Mouse (Mus musculus): ENCODE data around the gene Slc25a34. TPM values are rescaled to one million over a fixed set of nuclear protein-coding genes. Genes with fewer than 3 reads are reported as not detected.
A peak's percentile ranks its signal among the peaks of the same experiment; 100 is the strongest.

Gene Slc25a34
- polyA plus RNA-seq, 1 experiment, result 3.9 TPM

DNA sequence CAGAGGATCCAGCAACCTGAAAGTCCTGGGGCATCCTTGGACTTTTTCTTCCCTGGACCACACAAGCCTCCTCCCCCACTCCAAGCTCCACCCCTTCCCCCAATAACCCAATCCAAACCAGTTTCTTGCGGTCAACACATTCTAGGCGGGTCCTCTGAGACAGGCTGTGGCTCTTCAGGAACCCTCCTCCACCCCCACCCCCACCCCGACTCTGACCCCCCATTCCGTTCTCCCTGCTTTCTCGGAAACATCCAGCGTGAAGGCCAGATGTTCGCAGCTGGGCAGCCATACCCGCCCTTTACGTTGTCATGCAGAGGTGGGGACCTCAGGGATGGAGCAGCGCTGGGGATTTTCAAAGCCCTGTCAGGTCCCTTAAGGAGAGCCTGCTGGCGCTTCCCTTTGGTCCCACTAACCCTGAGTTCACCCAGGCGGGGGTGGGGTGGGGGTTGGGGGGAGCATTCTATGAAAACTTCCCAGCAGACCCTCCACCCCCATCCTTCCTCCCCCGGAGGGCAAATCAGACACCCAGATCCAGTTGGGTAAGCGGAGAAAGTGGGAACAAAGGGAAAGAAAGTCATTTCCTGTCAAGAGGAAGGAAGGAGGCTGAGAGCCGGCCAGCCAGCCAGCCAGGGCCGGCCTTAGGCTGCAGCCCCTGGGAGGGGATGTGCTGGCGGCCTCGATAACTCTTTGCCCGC is 25.3 kb downstream of the Slc25a34 start:
- Histone ChIP-seq H3K4me1 (ENCODE audit: control insufficient read depth, insufficient read depth, low read length) (peaks cover 10% of the 10 kb centered on the region), H3K4me3 (replicated peaks; ENCODE audit: extremely low read depth, low read depth, low read length) (peak overlapping the region; percentile 42)
- WGBS, result 3% methylated on average over 19 of the region's 19 CpGs
- DNase-seq, result no peak
- TF ChIP-seq CTCF (IDR thresholded peaks at IDR 0.05; ENCODE audit: insufficient read depth, low read length) (no peak), POLR2A (IDR thresholded peaks at IDR 0.05; ENCODE audit: borderline replicate concordance, extremely low read depth, low read depth, low read length) (0 out of 2 replicates have a peak, but pooled peaks have one; percentile 2)

DNA sequence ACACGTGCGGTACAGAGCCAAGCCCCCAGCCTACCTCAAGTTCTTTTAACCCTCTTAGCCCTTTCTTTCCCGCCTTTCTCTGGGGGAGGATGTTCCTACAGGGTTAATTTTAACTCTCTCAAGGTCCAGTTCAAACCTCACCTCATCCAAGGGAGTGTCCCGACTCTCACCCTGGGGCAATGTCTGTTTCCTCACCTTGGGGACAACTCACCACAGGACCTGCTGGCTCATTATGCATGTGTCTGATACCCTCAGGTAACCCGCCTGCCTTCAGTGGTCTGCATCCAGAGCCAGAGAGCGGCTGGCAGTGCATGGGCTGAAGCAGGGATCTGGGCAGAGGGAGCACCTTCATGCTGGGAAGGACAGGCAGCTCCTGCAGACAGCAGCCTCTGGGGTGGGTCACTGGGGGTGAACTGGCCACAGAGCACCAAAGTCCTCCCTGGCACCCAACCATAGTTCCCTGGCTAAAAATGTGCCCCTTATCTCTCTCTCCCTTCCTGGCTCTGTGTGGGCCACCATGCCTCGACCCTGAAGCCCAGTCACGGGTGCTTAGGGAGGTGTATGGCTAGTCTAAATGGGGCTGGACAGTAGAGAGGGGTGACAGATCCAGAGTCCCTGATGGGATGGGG is 26.8 kb downstream of the Slc25a34 start:
- DNase-seq, result no peak

DNA sequence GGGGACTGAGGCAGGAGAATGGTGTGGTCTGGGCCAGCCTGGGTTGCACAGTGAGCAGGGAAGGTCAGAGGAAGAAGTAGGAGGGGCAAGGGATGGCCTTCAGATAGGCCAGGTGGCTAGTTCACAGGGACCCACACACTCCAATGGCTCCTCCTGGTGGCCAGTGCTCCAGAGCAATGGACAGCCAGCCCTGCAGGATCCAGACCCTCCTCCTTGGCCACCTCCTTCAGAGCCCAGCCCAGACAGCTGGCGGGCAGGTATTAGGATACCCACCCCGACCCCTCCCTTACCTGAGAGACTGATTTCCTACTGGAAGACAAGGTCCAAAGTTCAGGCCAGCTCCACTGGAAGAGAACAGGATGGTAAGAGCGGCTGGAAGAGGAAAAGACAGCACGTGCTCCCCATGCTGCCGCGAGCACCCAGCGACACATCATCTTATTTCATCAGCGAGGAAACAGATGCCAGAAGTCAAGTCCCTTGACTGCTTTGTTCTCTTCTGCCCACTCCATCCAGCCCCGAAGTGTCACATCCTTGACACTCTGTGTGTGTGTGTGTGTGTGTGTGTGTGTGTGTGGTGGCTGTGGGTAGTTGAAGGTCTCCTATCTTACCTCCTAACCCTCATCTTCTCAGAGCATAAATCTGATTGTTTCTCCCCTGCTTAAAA is 27.9 kb downstream of the Slc25a34 start:
- DNase-seq, result no peak
- H3K4me1 ChIP-seq (ENCODE audit: control insufficient read depth, insufficient read depth, low read length), result no peaks in the 10 kb centered on the region; the same call in 1 of the 2 replicates
- 68% methylated on average over 9 of the region's 9 CpGs for WGBS
- H3K4me3 ChIP-seq (replicated peaks; ENCODE audit: extremely low read depth, low read depth, low read length), result no peak overlapping the region
- TF ChIP-seq POLR2A (IDR thresholded peaks at IDR 0.05; ENCODE audit: borderline replicate concordance, extremely low read depth, low read depth, low read length) (no peak), CTCF (IDR thresholded peaks at IDR 0.05; ENCODE audit: insufficient read depth, low read length) (peak; percentile 34; the same call in 1 of the 2 replicates)

More for the DNA sequence above, 26.8 kb downstream of the Slc25a34 start:
- TF ChIP-seq CTCF (IDR thresholded peaks at IDR 0.05; ENCODE audit: insufficient read depth, low read length) (no peak), POLR2A (IDR thresholded peaks at IDR 0.05; ENCODE audit: borderline replicate concordance, extremely low read depth, low read depth, low read length) (no peak)
- Histone ChIP-seq H3K4me3 (replicated peaks; ENCODE audit: extremely low read depth, low read depth, low read length) (no peak overlapping the region), H3K4me1 (ENCODE audit: control insufficient read depth, insufficient read depth, low read length) (peaks cover 4% of the 10 kb centered on the region)
- WGBS, result 86% methylated on average over 8 of the region's 8 CpGs

DNA sequence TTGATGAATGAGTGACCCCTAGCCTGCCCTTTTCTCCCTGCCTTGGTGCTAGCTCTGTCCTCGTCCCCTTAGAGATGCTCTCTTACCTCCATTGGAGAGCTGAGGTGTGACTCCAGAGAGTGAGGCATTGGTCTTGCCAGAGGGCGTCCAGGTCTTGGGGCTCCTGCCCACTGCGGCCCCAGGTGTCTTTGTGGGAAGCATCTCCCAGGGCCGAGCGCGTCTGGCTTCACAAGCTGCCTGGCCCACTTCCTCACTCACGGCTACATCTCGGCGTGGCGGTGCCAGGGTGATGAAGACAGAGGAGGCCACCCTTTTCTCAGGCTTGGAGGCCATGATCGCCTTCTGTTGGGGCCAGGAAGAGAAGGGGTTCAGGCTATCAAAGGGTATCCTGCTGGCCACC is 28.5 kb downstream of the Slc25a34 start:
- WGBS, result 92% methylated on average over 11 of the region's 11 CpGs
- H3K4me3 ChIP-seq (replicated peaks; ENCODE audit: extremely low read depth, low read depth, low read length), result no peak overlapping the region
- no peak for DNase-seq
- no peaks in the 10 kb centered on the region; the same call in 1 of the 2 replicates for H3K4me1 ChIP-seq (ENCODE audit: control insufficient read depth, insufficient read depth, low read length)
- TF ChIP-seq POLR2A (IDR thresholded peaks at IDR 0.05; ENCODE audit: borderline replicate concordance, extremely low read depth, low read depth, low read length) (no peak), CTCF (IDR thresholded peaks at IDR 0.05; ENCODE audit: insufficient read depth, low read length) (no peak)

DNA sequence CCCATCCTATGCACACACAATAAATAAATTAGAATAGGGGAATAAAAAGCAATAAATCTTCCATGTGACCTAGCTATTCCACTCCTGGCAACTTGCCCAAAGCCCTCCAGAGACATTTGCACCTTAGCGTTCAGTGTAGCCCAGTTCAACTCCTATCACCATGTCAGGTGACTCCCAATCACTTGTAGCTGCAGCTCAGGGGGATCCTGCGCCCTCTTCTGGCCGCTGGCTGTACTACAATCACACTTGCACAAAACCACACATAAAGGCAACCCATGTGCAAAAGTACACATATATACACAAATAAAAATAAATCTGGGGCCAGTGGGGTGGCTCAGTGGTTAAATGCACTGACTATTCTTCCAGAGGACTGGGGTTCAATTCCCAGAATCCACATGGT is 32.1 kb downstream of the Slc25a34 start:
- no peak overlapping the region for H3K4me3 ChIP-seq (replicated peaks; ENCODE audit: extremely low read depth, low read depth, low read length)
- peak; percentile 43 for DNase-seq
- peak; percentile 67 for TF ChIP-seq CTCF (IDR thresholded peaks at IDR 0.05; ENCODE audit: insufficient read depth, low read length)
- no peak for TF ChIP-seq POLR2A (IDR thresholded peaks at IDR 0.05; ENCODE audit: borderline replicate concordance, extremely low read depth, low read depth, low read length)
- no peaks in the 10 kb centered on the region for H3K4me1 ChIP-seq (ENCODE audit: control insufficient read depth, insufficient read depth, low read length)
- 16% methylated on average over 3 of the region's 3 CpGs for WGBS

DNA sequence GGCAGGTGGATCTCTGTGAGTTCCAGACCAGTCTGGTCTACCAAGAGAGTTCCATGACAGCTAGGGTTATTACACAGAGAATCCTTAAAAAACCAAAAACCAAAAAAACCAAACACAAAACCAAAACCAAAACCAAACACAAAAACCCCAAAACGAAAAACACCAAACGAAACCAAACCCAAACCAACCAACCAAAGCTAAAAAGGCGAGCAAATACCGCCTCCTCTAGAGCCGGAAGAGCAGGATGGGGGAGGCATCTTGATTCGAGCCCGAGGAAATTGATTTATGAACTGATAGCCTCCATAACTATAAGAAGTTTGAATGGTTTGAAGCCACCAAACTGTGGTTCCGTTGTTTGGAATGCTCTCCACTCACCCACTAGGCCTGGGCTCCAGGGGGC is 39.7 kb downstream of the Slc25a34 start:
- no peak for TF ChIP-seq CTCF (IDR thresholded peaks at IDR 0.05; ENCODE audit: insufficient read depth, low read length)
- TF ChIP-seq POLR2A (IDR thresholded peaks at IDR 0.05; ENCODE audit: borderline replicate concordance, extremely low read depth, low read depth, low read length), result no peak
- Histone ChIP-seq H3K4me3 (replicated peaks; ENCODE audit: extremely low read depth, low read depth, low read length) (no peak overlapping the region), H3K4me1 (ENCODE audit: control insufficient read depth, insufficient read depth, low read length) (no peaks in the 10 kb centered on the region)
- 85% methylated on average over 8 of the region's 8 CpGs for WGBS
- DNase-seq, result no peak

DNA sequence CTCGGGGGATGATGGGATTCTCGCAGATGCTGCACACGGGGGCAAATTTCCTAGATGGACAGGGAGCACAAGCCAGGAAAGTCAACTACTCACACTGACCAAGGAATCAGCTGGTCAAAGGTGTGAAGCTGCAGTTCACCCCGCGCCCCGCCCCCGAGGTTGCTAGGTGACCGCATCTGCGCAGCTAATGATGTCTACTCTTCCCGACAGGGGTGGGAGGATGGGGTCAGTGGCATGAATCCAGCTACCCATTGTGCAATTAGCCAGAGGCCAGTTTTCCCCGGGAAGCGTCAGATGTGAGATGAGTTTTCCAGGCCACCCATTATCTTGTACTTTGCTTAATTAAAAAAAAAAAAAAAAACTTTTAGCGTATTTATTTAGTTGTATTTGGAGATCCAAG is 42.6 kb downstream of the Slc25a34 start:
- H3K4me3 ChIP-seq (replicated peaks; ENCODE audit: extremely low read depth, low read depth, low read length), result no peak overlapping the region
- WGBS, result 92% methylated on average over 13 of the region's 13 CpGs
- TF ChIP-seq CTCF (IDR thresholded peaks at IDR 0.05; ENCODE audit: insufficient read depth, low read length), result no peak
- no peak for TF ChIP-seq POLR2A (IDR thresholded peaks at IDR 0.05; ENCODE audit: borderline replicate concordance, extremely low read depth, low read depth, low read length)
- no peaks in the 10 kb centered on the region for H3K4me1 ChIP-seq (ENCODE audit: control insufficient read depth, insufficient read depth, low read length)
- DNase-seq, result no peak

DNA sequence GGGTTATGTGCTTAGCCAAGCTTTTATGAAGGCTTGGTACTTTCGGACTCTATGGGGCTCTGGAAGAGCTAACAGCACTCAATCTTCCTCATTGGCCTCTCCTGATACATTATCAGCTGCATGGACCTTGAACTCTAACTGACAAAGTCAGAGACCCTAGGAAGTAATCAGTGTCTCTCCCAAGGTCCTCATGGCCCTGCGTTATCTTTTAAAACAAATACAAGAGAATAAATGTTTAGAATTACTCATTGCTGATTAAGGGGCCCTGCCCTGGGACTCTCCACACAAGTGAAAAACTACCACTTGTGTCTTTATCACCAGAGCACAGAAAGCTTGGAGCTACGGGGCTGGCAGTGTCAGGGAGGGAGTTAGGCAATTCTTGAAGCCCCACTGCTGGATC is 44.8 kb downstream of the Slc25a34 start:
- DNase-seq, result no peak
- 0 out of 2 replicates have a peak, but pooled peaks cover 3% of the 10 kb centered on the region for H3K4me1 ChIP-seq (ENCODE audit: control insufficient read depth, insufficient read depth, low read length)
- TF ChIP-seq CTCF (IDR thresholded peaks at IDR 0.05; ENCODE audit: insufficient read depth, low read length) (no peak), POLR2A (IDR thresholded peaks at IDR 0.05; ENCODE audit: borderline replicate concordance, extremely low read depth, low read depth, low read length) (no peak)
- 22% methylated on average over 3 of the region's 3 CpGs for WGBS
- no peak overlapping the region for H3K4me3 ChIP-seq (replicated peaks; ENCODE audit: extremely low read depth, low read depth, low read length)

DNA sequence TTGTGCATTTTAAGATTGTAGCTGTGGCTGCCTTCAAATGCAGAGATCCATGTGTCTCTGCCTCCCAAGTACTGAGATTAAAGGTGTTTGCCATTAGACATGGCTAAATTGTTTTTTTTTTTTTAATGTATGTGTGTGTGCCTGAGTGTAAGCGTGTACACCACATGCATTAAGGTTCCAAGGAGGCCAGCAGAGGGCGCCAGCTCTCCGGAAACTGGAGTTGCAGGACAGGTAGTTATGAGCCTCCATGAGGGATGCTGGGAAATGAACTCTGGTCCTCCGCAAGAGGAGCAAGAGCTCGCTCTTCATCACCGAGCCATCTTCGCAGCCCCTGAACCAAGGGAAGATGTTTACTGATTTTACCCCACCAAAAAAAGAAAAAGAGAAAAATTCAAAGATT is 46.7 kb downstream of the Slc25a34 start:
- H3K4me1 ChIP-seq (ENCODE audit: control insufficient read depth, insufficient read depth, low read length), result peaks cover 8% of the 10 kb centered on the region; the same call in 1 of the 2 replicates
- H3K4me3 ChIP-seq (replicated peaks; ENCODE audit: extremely low read depth, low read depth, low read length), result no peak overlapping the region
- 96% methylated on average over 7 of the region's 7 CpGs for WGBS
- no peak for DNase-seq
- TF ChIP-seq CTCF (IDR thresholded peaks at IDR 0.05; ENCODE audit: insufficient read depth, low read length) (no peak), POLR2A (IDR thresholded peaks at IDR 0.05; ENCODE audit: borderline replicate concordance, extremely low read depth, low read depth, low read length) (no peak)
